Mouse (Mus musculus) gastrocnemius, adult 2 months (tissue): Measurements from ENCODE around the gene Fuca1. TPM values are rescaled to one million over a fixed set of nuclear protein-coding genes. Genes with fewer than 3 reads are reported as not detected.
"Not testable (repeated sequence)": the region's sequence is repeated elsewhere in the genome, so short reads cannot be mapped to it uniquely, and the experiment has no call there.

Experiments used
- DNase-seq: peaks from one replicate; pipeline ENCODE4 v3.0.0; 2022
- H3K27ac ChIP-seq: fragments of 200-600 bp; 2 replicates; pipeline ENCODE4 v1.8.1; 2022; ENCODE audit warnings: mild to moderate bottlenecking
- H3K4me3 ChIP-seq: fragments of 200-600 bp; 2 replicates; pipeline ENCODE4 v1.8.1; 2022; ENCODE audit warnings: mild to moderate bottlenecking, moderate library complexity
- CTCF ChIP-seq: fragments of 200-600 bp; IDR thresholded peaks from 2 replicates; pipeline ENCODE4 v1.8.1; 2022; ENCODE audit warnings: antibody characterized with exemption, mild to moderate bottlenecking, moderate library complexity
- intact Hi-C: fragments of 180-260 bp; cut with DNase I; formaldehyde crosslinking; loops from one replicate; pipeline ENCODE4 v1.15.1; 2025
- total RNA-seq, 2 experiments: library from RNA; stranded (reverse); gene quantifications; 2 replicates each; pipeline ENCODE4 v1.2.3; 2021

The Fuca1 gene
- total RNA-seq, 2 experiments from 2014 or later: 17.0 to 23.0 TPM

- Histone ChIP-seq H3K4me3 (no peak overlapping the region), H3K27ac (no peak overlapping the region)
- no peak for DNase-seq
- intact Hi-C loops: loop anchor here (5.0 kb wide), 1 partner anchor 40 kb away; no protein-coding TSS in a partner anchor
- peak; percentile 74 for TF ChIP-seq CTCF
These were observed 11.3 kb downstream of the Fuca1 start for GRCm38 (mm10) chr4:135931832-135932231.

DNA sequence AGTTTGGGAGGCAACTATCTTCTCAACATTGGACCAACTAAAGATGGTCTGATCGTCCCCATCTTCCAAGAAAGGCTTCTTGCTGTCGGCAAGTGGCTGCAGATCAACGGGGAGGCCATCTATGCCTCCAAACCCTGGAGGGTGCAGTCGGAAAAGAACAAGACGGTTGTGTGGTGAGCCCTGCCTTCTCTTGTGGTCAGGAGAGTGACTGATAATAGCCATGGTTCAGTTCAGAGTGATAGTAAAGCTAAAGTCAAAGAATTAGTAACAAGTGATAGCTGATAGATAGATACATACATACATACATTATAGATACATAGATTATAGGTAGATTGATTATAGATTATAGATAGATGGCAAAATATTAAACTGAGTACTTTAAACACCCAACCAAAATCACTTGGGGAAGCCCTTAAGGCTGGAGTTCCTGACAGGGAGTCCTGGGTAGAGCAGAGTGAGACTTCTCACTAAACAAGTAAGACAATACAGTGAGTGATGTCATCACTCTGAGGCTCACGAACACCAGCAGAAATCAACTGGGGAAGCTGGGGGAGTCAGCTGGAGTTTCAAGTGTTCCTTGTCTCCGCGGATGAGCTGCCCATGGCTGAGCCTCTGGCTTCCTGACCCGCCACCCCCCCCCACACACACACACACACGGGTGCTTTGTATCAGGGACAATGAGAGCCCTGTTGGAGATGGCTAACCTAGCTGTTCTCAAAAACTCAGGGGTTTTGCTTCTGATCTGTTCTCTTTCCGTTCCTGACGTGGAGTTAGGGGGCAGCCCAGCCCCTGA, 14.4 kb downstream of the Fuca1 start:
- 0 out of 2 replicates have a peak overlapping the region, but pooled peaks have one; percentile 12 for H3K27ac ChIP-seq
- no peak for TF ChIP-seq CTCF
- H3K4me3 ChIP-seq: no peak overlapping the region
- intact Hi-C loops: loop anchor here (5.0 kb wide), 1 partner anchor 43 kb away; no protein-coding TSS in a partner anchor
- DNase-seq: no peak

DNA sequence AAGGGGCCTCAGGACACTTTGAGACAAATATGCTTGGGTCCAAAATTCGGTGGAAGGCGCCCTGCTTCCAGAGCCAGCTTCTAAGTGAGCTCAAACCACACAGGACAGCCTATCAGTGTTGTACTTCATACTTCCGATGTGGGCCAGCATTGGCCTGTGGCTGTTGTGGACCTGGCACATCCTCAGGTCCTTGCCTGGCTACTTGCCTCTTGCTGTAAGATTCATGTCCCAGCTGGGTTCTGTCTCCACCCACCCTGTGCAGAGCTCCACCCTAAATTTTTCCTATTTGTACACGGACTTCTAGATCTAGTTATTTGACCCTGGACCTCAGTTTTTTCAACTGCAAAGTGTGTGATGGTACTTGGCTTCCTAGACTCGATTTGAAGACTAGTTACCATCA, 15.0 kb downstream of the Fuca1 start:
- Histone ChIP-seq H3K27ac (0 out of 2 replicates have a peak overlapping the region, but pooled peaks have one; percentile 12), H3K4me3 (no peak overlapping the region)
- DNase-seq: peak; percentile 60
- no peak for TF ChIP-seq CTCF
- intact Hi-C loops: no loop called here

- DNase-seq: no peak
- Histone ChIP-seq H3K4me3 (no peak overlapping the region), H3K27ac (no peak overlapping the region)
- TF ChIP-seq CTCF: no peak
- intact Hi-C loops: no loop called here
These were observed 18.3 kb downstream of the Fuca1 start for GRCm38 (mm10) chr4:135938858-135939257.

DNA sequence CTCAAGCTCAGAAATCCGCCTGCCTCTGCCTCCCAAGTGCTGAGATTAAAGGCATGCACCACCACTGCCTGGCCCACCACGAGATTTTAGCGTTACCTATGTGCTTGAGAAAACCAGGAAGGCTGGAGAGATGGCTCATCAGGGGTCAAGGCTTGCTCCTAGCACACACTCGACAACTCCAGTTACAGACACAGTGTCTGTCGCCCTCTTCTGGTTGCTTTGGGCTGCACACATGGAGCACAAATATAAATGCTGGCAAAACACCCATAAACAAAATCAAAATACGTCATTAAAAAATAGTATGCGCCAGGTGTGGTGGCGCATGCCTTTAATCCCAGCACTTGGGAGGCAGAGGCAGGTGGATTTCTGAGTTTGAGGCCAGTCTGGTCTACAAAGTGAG, 20.5 kb downstream of the Fuca1 start:
- H3K27ac ChIP-seq, intact Hi-C loops, H3K4me3 ChIP-seq, DNase-seq: not testable (repeated sequence)
- TF ChIP-seq CTCF: peak; percentile 56

DNA sequence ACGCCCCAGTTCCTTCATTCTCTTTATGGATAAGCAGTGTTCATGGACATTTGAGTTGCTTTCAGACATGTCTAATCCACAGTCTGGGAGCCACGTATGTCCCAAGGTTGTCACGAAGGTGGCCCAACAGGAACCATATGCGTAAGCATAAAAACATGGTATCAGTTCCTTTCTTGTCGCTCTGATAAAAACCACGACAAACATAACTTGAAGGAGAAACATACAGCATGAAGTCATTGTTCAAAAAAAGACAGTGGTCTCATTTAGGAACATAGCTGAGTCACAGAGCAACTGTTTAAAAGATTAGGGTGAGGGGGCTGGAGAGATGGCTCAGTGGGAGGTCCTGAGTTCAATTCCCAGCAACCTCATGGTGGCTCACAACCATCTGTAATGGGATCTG, 21.7 kb downstream of the Fuca1 start:
- no peak overlapping the region for H3K4me3 ChIP-seq
- intact Hi-C loops: no loop called here
- no peak overlapping the region for H3K27ac ChIP-seq
- no peak for TF ChIP-seq CTCF
- DNase-seq: no peak

- DNase-seq: peak; percentile 67
- intact Hi-C loops: no loop called here
- Histone ChIP-seq H3K4me3 (no peak overlapping the region), H3K27ac (peak overlapping the region; percentile 67)
- no peak for TF ChIP-seq CTCF
These were observed 22.9 kb downstream of the Fuca1 start for GRCm38 (mm10) chr4:135943389-135943788.

DNA sequence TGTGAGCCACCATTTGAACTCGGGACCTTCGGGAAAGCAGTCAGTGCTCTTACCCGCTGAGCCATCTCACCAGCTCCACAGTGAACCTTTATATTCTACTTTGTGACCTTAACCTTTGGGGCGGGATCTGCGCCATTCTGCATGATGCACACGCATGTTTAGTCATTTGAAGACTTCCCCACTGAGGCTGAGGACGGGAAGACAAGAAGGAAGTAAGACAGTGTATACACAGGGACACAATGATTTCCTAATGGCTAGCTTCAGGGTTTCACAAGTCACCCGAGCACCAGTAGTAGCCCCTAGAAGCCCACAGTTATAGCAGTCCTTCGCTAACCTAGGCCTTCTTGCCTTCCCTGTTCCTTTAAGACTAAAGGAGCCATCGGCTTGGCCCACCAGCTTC, 25.2 kb downstream of the Fuca1 start:
- no peak for DNase-seq
- intact Hi-C loops: loop anchor here (2.0 kb wide), 1 partner anchor 25 kb away; the partner anchor contains the start of gene Fuca1

DNA sequence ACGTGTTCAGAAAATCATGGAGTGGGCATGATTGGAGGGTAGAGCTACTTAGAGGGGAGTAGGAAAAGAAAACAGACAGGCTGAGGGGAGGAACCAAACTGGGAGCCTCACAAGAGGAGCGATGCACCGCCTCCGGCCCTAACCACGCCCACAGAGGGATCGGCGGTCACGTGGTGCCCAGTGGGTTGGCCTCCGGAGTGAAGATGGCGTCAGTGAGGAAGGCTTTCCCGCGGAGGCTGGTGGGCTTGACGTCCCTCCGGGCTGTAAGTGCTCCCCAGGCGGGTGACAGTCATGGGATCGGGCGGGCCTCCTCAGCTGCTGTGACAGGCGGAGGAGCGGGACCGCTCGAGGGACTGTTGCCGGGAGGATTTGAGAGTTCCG, 25.7 kb downstream of the Fuca1 start, which contains the start of gene Hmgcl:
Gene Hmgcl (plus strand): TSS at position 171 of the 381 bp plus-strand sequence.
- DNase-seq: peak; percentile 97
- intact Hi-C loops: loop anchor here (2.0 kb wide), 1 partner anchor 25 kb away; the partner anchor contains the start of gene Fuca1
- H3K27ac ChIP-seq: peak within 1 kb of the TSS; percentile 93
- peak within 1 kb of the TSS; percentile 84 for H3K4me3 ChIP-seq
- no peak for TF ChIP-seq CTCF

More for the DNA sequence above, 25.2 kb downstream of the Fuca1 start:
- Histone ChIP-seq H3K27ac (peak overlapping the region; percentile 93), H3K4me3 (peak overlapping the region; percentile 84)
- no peak for TF ChIP-seq CTCF

- Histone ChIP-seq H3K27ac (peak overlapping the region; percentile 93), H3K4me3 (peak overlapping the region; percentile 84)
- no peak for TF ChIP-seq CTCF
- DNase-seq: no peak
- intact Hi-C loops: loop anchor here (2.0 kb wide), 1 partner anchor 26 kb away; the partner anchor contains the start of gene Fuca1
These were observed 26.2 kb downstream of the Fuca1 start for GRCm38 (mm10) chr4:135946659-135947301.

DNA sequence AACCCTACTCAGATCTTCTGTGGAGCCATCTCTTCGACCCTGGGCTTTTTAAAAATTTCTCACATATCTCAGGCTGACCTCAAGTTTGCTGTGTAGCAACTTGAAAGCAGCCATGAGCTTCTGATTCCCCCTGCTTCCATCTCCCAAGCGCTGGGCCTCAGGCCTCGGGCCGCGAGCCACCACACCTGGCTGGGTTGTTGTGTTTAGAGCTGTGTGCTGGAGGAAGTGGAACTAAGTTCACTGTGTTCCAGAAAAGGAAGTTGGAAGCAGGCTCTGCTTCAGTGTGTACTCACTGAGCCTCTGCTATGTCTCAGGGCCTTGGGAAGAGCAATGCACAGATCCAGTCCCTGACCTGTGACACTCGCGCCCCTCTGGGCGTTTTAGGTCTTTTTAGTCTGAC, 27.6 kb downstream of the Fuca1 start:
- TF ChIP-seq CTCF: no peak
- intact Hi-C loops: no loop called here
- Histone ChIP-seq H3K4me3 (peak overlapping the region; percentile 84), H3K27ac (peak overlapping the region; percentile 93)
- no peak for DNase-seq

DNA sequence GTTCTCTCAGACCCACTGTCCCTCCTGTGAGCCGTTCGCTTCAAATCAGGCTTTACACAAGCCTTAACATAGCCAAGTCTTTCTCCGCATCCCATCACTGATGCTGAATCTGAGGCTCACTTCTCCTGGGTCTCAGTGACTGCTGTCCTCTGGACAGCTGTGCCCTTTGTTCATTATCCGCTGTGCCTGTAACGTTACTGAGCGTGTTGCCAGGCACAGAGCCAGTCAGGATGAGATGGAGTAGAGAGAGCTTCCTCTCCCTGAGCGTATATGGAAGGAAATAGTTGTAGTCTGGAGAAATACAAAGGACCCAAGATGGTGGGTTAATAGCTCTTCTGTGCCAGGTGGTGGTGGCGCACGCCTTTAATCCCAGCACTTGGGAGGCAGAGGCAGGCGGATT, 28.9 kb downstream of the Fuca1 start:
- Histone ChIP-seq H3K27ac (peak overlapping the region; percentile 93), H3K4me3 (peak overlapping the region; percentile 11)
- intact Hi-C loops: no loop called here
- no peak for TF ChIP-seq CTCF
- DNase-seq: no peak

DNA sequence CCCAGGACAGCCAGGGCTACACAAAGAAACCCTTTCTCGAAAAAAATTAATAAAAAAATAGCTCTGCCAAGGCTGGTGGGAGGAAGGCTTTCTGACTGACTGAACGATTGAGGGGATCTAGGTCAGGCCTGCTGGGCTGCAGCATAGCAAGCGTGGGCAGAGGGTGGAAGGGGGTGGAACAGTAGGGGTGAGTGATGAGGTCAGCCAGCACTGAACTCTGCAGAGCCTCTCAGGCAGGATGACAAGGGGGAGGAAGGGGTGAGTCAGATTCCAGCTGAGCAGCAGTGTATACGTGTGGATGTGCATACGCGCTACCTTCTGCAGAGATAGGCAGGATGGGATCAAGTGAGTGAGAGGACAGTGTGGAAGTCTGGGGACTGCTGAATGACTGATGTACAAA, 29.4 kb downstream of the Fuca1 start:
- intact Hi-C loops: no loop called here
- no peak for TF ChIP-seq CTCF
- Histone ChIP-seq H3K4me3 (no peak overlapping the region), H3K27ac (peak overlapping the region; percentile 93)
- no peak for DNase-seq
